Mouse (Mus musculus) olfactory bulb, adult 2 months (tissue): Measurements from ENCODE around the gene Dgat2.

Experiments used
- CTCF ChIP-seq: fragments of 200-500 bp; IDR thresholded peaks from 2 replicates; pipeline ENCODE4 v1.5.1; 2012; ENCODE audit warnings: low read depth, mild to moderate bottlenecking, low read length, moderate library complexity; ENCODE audit not compliant: insufficient read depth
- POLR2A ChIP-seq: fragments of 200-500 bp; IDR thresholded peaks from 2 replicates; pipeline ENCODE4 v1.6.1; 2012; ENCODE audit warnings: mild to moderate bottlenecking, low read depth, low read length, moderate library complexity; ENCODE audit not compliant: insufficient read depth

GRCm38 (mm10) chr7:99169717-99170403, 12.7 kb downstream of the Dgat2 start:
- TF ChIP-seq POLR2A (no peak), CTCF (no peak)
